Mouse (Mus musculus) right cerebral cortex, postnatal 10 days (tissue): Measurements from ENCODE around the gene Pex10.

Experiments used
- DNase-seq, 2 experiments: peaks; one replicate each; pipeline ENCODE4 v3.0.0; 2021; ENCODE audit warnings: low spot score in 2 of 2

Pex10 gene

DNA sequence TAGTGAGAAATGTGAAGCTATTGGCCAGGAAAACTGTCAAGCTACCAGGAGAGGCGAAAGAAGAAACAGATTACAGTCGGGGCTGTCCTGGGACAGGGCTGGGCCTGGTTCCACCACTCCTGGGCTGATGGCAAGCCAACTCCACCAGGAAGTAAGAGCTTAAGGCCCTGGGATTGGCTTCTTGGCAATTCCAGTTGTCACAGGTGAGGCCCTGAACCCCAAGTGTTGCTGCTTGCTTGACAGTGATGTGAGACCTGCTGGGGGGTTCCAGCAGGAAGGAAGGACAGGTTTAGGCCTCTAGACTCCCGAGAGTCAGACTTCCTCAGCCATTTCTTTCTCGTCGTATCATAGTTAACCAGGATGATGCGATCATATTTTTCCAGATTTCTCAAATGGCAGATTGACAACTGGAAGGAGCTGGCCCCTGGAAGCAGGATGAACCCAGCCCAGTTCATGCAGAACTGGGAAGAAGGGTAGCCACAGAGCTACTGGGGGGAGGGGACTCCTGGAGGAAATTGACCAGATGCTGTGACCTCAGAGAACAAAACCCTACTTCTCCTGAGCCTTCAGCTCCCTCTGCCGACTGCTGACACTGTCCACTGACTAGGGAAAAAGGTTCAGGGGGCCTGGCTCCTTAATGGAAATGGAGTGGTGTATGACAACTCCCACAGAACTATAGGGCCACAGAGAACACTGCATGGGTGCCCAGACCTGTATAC is 26.8 kb downstream of the Pex10 start:
- no peak for DNase-seq

DNA sequence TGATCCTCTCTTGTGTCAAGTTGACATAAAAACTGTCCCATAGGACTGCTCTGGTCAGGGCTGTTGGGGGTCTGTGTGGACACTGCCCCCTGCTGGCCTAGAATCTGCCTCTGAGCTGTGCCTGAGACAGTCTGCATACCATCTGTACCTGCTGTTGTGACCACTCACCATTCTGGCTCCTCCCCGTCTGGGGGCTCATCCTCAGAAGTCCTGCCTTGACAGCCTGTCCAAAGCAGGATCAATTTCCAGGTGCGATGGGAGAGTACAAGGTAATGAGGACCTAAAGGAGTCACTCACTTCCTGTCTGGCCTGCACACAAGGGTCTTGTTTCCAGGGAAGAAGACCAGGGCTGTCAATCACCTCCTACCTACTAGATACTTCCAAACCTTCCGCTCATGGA is 27.7 kb downstream of the Pex10 start:
- DNase-seq: peak in 1 of 2 experiments; percentile 46

GRCm38 (mm10) chr4:155095238-155095900 is 28.6 kb downstream of the Pex10 start:
- peak; percentile 93 to 94 for DNase-seq

GRCm38 (mm10) chr4:155095967-155096366 is 29.2 kb downstream of the Pex10 start:
- no peak for DNase-seq

GRCm38 (mm10) chr4:155097452-155097851 is 30.6 kb downstream of the Pex10 start:
- DNase-seq: no peak

DNA sequence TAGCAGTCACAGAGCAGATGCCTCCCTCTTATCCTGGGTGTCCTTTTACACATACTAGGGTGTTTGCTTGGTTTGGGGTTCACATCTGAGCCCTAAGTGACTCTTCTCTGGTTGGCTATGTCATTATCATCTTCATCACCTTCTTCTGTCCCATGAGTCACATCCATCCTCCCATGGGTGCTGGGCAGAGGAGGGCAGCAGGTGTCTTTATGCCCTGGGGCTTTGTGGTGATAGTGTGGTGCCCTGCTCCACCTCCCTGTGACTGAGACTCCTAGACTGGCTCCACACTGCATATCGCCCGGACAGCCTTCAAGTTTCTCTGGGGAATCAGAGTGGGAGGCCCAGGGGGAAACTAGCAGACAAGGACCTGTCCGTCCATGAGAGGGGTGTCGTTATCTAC is 31.8 kb downstream of the Pex10 start:
- no peak for DNase-seq

- no peak for DNase-seq
Observed at GRCm38 (mm10) chr4:155107886-155108285, 41.1 kb downstream of the Pex10 start.

- no peak for DNase-seq
Observed at GRCm38 (mm10) chr4:155109471-155109870, 42.7 kb downstream of the Pex10 start.

- DNase-seq: peak; percentile 61 to 74
Observed at GRCm38 (mm10) chr4:155113766-155114410, 47.1 kb downstream of the Pex10 start.

GRCm38 (mm10) chr4:155116607-155117006 is 49.8 kb downstream of the Pex10 start:
- no peak for DNase-seq

DNA sequence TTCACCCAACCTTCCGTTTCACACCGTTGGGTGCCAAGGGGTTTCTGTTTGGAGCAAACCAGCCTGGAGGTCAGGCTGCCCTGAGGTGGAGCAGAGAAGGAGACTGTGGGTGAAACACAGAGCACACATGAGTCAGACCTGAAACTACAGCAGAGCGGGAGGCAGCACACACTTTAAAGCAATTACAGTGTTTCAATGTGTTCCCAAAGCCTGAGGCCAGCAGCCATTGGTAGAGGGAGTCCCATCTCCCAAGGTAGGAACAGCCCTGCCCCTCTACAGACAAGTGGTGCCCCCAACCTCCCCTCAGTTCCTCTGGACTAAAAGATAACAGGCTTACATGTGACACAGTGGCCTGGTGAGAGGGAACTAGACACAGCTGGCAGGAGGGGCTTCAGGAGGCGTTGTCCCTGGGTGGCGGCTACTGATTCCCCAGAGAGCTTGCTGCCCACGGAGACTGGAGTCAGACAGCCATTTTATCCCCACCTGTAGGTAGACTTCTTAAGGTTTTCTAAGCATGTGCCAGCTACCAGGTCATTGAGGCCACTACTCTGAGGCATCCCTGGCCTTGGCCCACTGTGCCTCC is 50.7 kb downstream of the Pex10 start:
- no peak for DNase-seq

- DNase-seq: no peak
Observed at GRCm38 (mm10) chr4:155118278-155118677, 51.5 kb downstream of the Pex10 start.

DNA sequence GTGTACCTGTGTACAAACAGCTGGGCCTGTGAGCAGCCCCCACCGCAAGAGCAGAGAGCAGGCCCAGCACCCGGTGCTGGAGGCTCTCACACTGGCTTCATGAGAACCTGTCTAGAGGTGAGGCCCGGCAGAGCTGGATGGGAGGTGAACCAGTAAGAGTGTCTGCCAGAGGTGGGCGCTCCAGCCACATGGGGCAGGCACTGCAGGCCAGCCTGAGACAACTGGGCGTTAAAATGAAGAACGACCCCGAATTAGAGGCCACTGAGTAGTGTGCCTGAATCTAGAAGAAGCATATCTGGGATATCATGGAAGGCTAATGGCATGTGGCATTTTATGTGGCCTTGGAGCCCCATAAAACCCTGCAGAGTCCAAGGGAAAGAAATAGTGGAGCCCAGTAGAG is 53.2 kb downstream of the Pex10 start:
- no peak for DNase-seq

GRCm38 (mm10) chr4:155120583-155120982 is 53.8 kb downstream of the Pex10 start:
- DNase-seq: no peak

DNA sequence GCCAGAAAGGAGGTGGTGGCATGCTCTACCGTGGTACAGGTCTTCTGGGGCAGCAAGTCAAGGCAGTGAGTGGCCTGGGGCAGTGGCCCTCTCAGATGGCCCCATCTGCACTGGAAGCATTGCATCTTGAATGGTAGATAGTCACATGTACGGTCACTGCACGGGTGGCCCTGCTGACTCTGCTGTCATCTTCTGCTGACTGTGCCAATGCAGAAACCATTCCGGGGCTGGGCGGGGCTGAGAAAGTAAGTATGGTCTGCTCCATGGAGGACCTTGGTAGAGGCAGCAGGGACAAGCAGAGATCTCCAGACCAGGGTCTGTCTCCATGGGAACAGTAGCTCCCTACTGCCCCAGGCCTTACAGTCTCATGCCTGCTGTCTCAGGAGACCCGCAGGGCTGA is 54.4 kb downstream of the Pex10 start:
- DNase-seq: no peak
